Mouse (Mus musculus): ENCODE data around the gene Brpf3.

Gene Brpf3

DNA sequence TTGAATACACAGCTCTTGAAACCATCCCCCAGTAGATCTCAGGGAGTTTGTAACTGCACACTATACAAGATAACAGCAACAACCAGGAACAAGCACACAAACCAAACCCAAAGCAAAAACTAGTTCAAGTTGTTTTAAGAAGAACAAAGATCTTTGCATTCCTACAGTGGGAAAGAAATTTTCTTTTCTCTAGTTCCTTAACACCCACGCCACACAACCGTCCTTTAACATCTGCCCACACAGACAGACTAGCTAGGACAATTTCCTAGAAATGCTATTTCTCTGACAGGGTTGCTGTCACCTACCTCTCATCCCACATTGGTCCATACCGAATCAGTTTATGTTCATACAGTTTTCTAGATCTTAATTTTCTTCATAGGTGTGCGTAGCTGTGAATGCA is 3.9 kb upstream of the Brpf3 start:
- CTCF ChIA-PET: no interaction called here

DNA sequence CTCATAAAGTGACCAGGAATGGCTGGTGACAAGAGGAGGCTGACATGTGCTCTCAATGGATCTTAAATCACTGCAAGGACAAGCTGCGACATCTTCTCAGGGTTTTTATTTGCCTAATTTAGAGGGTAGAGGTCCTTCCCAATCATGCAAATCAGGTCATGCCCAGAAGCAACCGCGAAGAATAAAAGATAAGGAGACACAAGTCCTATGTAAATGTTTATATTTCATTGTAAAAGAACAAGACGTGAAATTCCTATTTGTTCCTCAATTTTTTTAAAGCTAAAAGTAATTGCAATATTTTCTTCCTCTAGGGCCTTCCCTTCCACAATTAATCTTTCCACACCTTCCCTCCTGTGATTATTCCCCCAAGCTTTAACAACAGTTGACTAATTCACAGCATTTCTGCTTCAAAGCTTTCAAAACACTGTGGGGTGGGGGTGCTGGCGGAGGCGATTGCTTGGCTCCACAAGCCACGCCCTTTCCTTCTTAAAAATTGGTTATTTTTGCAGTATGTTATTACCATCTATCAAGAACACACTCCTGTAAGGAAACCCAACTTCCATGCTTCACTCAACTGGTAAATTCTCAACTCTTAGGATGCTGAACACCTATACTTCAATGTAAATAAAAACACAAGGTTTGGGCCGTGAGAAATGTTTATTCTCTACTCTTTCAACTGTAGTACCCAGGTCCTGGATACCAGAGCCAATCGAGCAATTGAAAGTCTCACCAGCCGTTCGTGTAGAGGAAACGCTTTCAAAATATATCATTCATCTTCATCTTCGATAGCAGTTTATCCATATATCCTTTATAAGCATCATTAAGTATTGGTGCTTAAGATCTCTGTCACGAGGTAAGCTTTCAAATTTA is 1.4 kb upstream of the Brpf3 start:
- CTCF ChIA-PET: interaction anchor here (0.6 to 0.7 kb wide), 2 partner anchors 53 to 126 kb away, joined by 4 to 5 read pairs; no protein-coding TSS in a partner anchor

DNA sequence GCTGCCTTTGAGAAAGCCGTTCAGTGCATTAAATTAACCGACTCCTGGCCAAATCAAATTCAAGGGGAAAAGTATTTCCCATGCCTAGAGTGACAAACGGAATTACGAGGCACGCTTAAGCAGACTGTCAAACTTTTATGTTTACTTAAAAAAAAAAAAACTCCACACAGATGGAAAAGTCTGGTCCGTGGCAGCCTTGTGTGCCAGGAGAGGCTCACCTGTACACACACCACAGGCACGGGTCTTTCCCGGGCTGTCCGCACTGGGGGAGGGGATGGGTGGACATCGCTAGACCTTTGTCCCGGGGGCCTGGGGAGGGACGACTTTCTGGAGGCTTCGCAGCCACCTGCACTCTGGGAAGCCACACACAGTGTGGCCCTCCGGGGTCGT is 614 bp upstream of the Brpf3 start:
- CTCF ChIA-PET: interaction anchor here (0.7 kb wide), 1 partner anchor 126 kb away, joined by 5 read pairs; no protein-coding TSS in a partner anchor

DNA sequence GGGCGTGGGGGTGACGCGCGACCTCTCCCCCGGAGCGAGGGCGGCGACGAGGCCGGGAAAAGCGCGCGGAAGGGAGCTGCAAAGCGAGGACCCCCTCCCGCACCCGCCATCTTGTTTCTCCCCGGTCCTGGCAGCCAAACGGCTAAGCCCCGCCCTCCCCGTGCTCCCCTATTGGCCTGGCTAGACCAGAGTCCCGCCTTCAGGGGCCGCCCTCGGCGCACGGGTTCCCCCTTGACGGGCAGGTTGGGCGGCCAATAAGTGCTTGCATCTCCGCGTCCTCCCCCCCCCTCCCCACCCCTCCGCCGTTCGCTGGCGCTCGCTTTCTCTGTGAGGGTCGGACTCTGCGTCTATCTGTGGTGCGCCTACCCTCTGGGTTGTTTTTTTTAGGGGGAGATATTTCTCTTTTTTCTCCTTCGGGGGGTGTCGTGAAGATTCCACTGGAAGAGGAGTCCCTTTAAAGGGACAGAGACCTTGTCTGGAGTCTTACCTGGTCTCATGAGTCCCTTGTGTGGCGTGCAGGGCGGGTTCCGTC is 650 bp downstream of the Brpf3 start:
- CTCF ChIA-PET: interaction anchor here (0.5 to 0.6 kb wide), 2 partner anchors 434 to 493 kb away, joined by 3 to 22 read pairs; no protein-coding TSS in a partner anchor

GRCm38 (mm10) chr17:28802006-28802481 is 1.2 kb downstream of the Brpf3 start:
- CTCF ChIA-PET: interaction anchor here (0.5 to 0.6 kb wide), 3 partner anchors 113 to 494 kb away, joined by 3 to 22 read pairs (median 4); partner anchors contain the start of gene 4930539E08Rik

- CTCF ChIA-PET: no interaction called here
Measured at GRCm38 (mm10) chr17:28803316-28803715, 2.4 kb downstream of the Brpf3 start.

- CTCF ChIA-PET: no interaction called here
Measured at GRCm38 (mm10) chr17:28804973-28805372, 4.1 kb downstream of the Brpf3 start.

GRCm38 (mm10) chr17:28806770-28807169 is 5.9 kb downstream of the Brpf3 start:
- CTCF ChIA-PET: interaction anchor here (0.7 kb wide), 1 partner anchor 32 kb away, joined by 3 read pairs; no protein-coding TSS in a partner anchor

DNA sequence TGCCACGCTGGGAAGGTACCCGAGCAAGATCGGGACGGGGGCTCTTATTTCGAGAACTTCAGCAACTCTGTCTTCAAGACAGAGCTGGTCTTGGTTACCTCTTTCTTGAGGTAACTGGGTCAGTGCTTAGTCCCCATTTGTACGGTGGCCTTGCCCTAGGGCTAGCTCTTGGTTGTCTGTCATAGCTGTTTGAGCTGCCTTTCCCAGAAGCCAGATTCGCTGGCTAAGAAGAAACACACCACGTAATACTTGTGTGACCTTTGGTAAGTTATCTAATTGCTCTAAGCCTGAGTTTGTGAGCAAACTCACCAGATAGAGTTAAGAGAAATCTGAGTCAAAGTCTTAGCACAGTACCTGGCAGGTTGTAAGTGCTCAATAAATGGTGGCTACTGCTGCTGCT is 7.8 kb downstream of the Brpf3 start:
- CTCF ChIA-PET: no interaction called here

- CTCF ChIA-PET: interaction anchor here (0.5 kb wide), 1 partner anchor 508 kb away, joined by 4 read pairs; the partner anchor contains the start of gene Pi16
Measured at GRCm38 (mm10) chr17:28809175-28809831, 8.4 kb downstream of the Brpf3 start.

DNA sequence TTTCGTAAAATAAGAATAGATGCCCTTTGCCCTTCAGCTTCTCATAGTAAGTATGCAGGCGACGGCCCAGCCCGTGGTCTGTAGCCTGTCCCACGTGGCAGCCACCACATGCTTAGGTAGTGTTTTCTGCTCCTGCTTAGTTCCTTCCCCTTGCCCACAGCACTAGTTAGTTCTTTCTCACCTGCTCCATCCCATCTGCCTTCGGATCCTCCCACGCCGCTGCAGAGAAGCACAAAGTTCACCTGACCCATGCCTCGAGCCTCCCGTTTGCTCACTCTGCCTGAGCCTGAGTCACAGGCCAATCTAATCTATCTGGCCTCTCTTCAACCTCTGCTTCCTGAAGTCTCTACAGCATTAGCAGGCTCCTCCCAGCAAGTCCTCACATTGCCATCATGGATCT is 11.5 kb downstream of the Brpf3 start:
- CTCF ChIA-PET: no interaction called here

GRCm38 (mm10) chr17:28814529-28815097 is 13.7 kb downstream of the Brpf3 start:
- CTCF ChIA-PET: no interaction called here

- CTCF ChIA-PET: interaction anchor here (0.6 kb wide), 1 partner anchor 506 kb away, joined by 4 read pairs; no protein-coding TSS in a partner anchor
Measured at GRCm38 (mm10) chr17:28815384-28816004, 14.6 kb downstream of the Brpf3 start.

DNA sequence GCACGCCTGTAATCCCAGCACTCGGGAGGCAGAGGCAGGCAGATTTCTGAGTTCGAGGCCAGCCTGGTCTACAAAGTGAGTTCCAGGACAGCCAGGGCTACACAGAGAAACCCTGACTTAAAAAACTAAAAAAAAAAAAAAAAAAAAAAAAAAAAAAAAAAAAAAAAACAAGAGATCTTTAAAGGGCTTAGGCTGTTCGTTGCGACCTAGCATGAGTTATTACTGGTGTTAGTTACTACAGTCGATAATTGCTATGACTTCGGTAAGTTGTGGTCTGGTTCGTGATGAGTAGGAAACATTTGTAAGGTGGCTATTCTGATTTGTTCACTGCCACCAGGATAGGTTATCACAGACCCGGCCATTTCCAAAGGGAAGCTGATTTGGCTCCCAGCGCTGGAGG is 15.4 kb downstream of the Brpf3 start:
- CTCF ChIA-PET: interaction anchor here (0.6 kb wide), 1 partner anchor 507 kb away, joined by 4 read pairs; no protein-coding TSS in a partner anchor

DNA sequence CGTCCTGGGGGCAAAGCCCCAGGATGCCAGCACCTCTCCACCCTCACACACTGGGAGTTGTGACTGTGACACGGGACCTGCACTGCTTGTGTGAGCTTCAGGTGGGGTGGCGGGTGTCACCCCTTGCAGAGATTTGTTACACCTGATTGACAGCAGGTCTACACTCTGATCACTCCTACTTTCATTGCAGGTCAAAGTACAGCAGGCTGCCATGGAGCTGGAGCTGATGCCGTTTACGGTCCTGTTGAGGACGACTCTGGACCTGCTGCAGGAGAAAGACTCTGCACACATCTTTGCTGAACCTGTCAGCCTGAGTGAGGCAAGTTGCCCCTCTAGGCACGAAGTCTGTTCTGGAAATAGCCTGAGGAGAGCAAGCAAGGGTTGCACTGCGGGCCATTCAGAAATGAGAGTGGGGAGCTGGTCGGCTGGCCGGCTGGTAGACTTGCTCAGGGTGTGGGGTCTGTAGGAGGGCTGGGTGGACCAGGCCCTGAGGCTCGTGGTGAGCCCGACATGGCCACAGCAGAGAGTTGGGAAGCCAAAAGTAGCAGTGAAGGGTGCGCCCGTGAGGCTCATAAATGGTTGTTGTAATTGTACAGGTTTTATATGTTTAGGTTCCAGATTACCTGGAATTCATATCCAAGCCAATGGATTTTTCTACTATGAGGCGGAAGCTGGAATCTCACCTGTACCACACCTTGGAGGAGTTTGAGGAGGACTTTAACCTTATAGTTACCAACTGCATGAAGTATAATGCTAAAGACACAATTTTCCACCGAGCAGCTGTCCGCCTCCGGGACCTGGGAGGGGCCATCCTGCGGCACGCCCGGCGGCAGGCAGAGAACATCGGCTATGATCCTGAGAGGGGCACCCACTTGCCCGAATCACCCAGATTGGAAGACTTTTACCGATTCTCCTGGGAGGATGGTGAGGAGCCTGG is 16.3 kb downstream of the Brpf3 start:
- CTCF ChIA-PET: no interaction called here

DNA sequence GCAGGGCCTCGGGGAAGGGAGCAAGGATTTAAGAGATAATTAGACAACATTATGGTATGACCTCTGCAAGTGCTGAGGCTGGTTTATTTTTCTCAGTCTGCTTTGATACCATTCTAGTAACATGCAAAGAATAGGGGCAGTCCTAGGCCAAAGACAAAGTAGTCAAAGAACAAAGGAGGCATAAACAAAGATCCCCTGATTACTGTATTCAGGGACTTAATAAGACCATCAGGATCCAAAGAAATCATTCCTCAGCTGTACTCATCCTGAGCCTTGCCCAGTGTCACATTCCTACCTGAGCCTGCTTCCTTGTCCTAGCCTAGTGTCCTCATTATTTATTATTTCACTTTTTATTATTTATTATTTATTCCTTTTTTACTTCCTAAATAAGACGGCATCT is 19.3 kb downstream of the Brpf3 start:
- CTCF ChIA-PET: no interaction called here

- CTCF ChIA-PET: no interaction called here
Measured at GRCm38 (mm10) chr17:28823004-28823745, 22.3 kb downstream of the Brpf3 start.

DNA sequence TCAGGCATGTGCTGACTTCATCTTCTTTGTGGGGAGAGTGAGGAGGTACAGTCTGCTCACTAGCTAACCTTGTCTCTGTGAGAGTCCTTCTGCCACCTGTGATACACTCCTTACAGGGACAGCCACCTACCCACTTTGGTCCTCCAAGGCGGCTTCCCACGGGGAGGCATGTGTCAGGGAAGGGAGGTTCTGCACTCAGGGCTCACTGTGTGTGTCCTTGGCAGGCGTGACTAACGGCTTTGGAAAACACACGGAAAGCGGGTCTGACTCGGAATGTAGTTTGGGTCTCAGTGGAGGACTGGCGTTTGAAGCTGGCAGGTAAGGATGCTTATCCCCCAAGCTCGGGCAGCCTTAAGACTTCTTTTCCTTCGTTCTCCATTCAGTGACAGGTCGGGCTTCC is 22.9 kb downstream of the Brpf3 start:
- CTCF ChIA-PET: no interaction called here

- CTCF ChIA-PET: interaction anchor here (0.5 kb wide), 1 partner anchor 19 kb away, joined by 3 read pairs; no protein-coding TSS in a partner anchor
Measured at GRCm38 (mm10) chr17:28824896-28825295, 24.0 kb downstream of the Brpf3 start.

All from spleen, embryonic (tissue).